Mouse (Mus musculus): ENCODE measurements around the gene Cplx3.
A peak's percentile ranks its signal among the peaks of the same experiment; 100 is the strongest.

The Cplx3 gene

DNA sequence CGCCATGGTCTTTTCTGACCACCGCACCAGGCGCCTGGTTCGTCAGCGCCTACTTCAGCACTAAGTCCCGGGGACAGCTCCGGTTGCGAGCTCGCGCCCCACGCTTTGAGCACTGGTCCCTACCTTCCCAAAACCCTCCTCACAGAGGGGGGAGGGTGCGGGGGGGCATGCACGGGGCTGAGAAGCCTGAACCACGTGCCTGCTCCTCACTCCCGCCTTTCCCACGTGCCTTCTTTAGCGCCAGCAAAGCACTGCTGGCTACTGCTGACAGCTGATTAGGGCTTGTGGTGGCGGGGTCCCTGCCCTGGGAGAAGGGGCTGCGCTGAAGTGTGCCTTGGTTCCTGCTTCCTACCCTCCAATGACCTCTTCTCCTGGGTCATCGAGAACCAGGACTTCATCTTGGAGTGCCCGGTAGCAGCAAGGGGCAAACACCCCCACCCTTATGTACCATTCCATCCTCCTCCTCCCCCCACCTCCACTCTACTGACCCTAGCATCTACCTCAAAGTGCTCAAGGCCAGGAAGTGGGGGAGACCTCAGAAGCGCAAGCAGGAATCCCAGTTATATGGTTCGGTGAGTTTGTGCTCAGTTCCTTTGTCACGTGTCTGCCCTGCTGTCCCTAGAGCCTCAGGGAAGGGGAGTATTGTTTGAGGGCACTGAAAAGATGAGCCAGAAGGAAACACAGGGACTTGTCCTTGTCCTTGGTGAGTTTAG, at the start of gene Cplx3:
TSS of gene Cplx3 (minus strand) at position 143 of the 713 bp plus-strand sequence.
- DNase-seq, result peak; percentile 87 to 90

DNA sequence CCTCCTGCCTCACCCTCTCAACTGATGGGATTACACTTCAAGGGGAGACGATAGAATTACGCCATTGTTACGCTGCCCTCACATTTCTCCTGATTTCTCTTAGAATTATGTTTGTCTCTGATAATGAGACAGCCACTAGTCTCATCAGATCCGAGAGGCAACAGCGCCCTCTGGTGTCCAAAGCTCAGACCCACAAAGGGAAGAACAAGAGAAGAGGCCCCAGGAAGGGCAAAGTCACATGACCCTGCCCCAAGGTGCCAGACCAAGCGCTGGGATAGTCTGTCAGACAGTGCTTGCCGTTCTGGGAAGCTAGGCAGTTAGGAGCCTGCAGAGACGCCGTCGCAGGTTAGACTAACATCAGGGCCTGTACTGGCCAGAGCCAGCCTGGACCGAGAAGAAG, 49.7 kb upstream of the Cplx3 start:
- DNase-seq, result peak; percentile 96 to 98

DNA sequence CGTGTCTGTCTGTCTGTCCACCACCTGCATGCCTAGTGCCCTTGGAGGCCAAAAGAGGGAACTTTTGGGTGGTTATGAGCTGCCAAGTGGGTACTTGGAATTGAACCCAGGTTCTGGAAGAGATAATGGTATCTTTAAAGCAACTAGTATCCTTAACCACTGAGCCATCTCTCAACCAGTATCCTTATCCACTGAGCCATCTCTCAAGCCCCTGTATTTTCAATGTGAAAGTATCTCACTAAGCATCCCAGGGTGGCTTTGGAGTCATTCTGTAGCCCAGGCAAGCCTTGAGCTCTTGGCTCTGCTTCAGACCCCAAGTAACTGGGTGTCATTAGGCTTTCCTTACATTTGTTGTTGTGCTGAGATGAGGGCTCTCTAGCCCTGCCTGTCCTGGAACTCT, 48.9 kb upstream of the Cplx3 start:
- no peak for DNase-seq

DNA sequence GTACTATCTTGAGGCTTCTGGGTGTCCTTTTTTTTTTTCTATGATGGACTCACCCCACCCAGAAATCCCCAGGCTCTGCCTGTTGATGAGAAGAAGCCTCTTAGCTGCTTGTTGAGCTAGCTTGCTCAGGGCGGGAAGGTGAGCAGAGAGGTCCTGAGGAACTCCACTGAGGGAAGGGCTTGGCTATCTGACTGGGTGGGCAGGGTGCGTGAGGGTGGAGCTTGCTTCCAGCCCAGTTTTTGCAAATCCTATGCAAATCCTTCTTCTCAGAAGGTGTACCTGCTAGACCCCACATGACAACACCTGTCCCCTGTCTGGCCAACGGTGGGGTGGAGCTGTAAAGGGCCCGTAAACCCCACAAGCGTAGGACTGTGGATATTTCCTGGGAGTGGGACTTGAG, 47.2 kb upstream of the Cplx3 start, which contains the start of gene Csk:
TSS of gene Csk (minus strand) at position 349 of the 400 bp plus-strand sequence.
- no peak for DNase-seq

DNA sequence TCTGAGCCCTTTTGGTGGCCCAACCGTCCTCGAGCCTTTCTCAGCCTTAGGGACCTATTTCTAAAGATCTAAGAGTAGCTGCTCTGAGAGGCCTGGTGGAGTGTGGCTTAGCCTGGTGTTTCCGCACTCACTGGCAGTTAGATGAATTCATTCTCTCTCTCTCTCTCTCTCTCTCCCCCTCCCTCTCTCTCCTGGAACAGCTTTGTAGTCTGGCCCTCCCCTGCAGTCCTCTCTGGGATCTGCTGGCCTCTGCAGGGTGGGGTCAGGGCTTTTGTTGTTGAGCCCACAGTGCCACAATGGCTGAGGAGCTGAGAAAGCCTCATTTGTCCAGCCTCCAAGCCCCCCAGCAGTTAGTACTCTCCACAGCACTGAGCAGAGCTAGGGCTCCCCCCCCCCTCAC, 46.8 kb upstream of the Cplx3 start:
- DNase-seq, result no peak

DNA sequence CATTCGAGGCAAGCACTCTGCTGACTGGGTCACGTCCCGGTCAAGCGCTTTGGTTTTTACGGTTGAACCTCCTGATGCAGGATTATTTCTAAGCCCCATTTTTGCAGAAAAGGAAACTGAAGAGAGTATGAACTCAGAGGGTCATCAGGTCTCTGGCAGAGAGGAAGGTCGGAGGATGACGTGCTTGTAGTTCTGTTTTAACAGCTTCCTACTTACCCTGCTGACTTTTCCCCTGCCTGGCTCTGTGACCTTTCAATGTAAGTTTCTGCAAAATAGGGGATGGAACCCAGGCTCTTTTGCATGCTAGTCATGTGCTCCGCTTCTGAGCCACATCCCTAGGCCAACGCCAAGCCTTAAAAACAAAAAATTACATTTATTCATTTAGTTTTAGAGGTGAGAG, 46.3 kb upstream of the Cplx3 start:
- no peak for DNase-seq

DNA sequence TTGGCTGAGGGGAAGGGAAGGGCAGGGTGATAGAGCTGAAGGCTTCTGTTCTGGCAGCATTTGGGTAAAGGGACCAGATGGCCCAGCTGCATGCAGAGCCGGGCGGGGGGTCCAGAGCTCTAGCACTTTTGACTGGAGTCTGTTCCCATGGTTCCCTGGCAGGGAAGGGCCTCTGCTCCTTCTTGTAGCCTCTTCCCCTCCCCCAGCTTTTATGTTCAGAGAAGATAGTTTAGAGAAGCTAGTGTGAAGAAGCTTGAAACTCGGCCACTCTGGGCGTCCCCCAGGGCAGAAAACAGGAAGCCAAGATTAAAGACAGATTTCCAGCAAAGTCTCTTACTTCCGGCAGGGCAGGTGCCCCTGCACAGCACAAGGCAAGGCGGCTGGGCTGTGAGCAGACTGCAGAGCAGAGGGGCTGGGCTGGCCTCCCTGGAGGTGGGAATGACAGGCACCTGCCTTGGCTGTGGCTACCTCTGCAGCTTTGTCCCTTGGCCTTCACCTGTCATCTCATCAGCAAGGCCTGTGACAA, 44.8 kb upstream of the Cplx3 start:
- DNase-seq, result peak in 1 of 2 experiments; percentile 20

DNA sequence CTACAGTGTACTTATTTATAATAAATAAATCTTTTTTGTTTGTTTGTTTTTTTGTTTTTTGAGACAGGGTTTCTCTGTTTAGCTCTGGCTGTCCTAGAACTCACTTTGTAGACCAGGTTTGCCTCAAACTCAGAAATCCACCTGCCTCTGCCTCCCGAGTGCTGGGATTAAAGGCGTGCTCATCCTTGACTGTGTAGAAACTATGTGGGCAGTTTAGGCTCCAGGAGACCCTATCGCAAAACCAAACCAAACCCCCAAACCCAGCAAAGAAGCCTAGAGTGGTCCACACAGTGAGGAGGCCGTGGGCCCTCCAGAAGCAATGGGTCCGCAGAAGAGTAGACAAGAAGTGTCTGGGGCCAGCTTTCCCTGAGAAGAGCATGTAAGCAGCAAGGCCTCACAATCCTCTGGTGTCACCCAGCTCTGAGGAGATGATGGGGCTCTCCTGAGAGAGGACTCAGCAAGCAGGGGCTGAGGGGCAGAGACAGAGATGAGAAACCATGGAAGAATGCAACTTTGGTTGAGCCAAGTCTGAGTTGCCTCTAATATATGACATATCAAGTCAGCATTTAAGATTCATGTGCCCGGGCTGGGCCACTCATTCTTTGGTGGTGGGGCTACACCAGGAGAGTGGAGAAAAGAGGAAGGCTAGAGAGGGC, 44.2 kb upstream of the Cplx3 start:
- no peak for DNase-seq

DNA sequence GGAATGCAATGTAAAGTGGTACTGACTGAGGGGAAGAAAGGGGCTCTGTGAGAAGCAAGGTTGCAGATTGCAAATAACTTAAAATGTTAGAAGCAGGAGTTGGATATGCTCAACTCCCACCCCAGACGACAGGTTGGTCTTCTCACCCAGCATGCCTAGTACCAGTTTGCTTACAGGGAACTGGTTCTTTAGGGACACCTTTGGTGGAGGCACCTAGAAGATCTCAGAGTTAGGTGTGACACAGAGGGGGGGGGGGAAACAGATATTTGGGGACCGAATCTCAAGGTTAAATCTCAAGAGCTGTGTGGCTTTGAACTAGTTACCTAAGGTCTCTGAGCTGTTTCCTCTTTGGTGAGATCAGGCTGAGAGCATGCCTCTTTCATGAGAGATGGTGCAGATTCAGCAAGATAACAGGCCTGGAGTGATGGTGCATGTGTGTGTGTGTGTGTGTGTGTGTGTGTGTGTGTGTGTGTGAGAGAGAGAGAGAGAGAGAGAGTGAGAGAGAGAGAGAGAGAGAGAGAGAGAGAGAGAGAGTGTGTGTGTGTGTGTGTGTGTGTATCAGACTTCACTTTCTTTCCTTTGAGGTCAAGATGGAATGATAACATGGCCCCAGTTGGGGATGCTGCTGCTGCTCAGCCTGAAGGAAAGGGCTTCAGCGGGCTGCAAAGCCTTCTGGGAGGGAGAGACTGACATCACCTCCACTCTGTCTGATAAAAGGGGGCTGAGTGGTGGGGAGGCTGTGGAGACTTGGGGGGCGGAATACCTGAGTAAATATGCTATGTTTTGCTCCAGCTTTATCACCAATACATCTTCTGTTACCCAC, 41.4 kb upstream of the Cplx3 start:
- no peak for DNase-seq

DNA sequence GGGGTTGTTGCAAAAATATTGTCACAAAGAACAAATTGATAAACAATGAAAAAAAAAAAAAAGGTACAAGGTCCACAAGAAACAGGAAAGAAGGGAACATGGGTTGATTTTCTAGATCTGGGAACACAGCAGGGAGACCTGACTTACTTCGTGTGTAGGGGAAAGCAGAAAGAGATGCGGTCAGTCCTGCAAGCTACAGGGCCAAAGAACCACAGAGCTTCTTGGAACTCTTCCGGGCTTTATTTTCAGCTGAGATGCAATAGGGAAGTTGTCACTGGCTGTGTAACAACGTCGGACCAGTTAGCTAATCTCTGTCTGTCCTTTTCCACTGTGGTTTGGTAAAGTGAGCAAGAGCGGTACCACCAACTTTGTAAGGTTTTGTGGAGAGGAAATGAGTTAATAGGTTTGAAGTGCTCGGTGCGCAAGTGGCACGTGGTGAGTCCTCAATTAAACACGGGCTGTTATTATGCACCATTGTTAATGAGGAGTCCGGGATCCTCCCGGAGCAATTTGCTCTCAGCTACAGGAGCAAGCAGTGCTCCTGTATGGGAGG, 40.5 kb upstream of the Cplx3 start:
- no peak for DNase-seq

DNA sequence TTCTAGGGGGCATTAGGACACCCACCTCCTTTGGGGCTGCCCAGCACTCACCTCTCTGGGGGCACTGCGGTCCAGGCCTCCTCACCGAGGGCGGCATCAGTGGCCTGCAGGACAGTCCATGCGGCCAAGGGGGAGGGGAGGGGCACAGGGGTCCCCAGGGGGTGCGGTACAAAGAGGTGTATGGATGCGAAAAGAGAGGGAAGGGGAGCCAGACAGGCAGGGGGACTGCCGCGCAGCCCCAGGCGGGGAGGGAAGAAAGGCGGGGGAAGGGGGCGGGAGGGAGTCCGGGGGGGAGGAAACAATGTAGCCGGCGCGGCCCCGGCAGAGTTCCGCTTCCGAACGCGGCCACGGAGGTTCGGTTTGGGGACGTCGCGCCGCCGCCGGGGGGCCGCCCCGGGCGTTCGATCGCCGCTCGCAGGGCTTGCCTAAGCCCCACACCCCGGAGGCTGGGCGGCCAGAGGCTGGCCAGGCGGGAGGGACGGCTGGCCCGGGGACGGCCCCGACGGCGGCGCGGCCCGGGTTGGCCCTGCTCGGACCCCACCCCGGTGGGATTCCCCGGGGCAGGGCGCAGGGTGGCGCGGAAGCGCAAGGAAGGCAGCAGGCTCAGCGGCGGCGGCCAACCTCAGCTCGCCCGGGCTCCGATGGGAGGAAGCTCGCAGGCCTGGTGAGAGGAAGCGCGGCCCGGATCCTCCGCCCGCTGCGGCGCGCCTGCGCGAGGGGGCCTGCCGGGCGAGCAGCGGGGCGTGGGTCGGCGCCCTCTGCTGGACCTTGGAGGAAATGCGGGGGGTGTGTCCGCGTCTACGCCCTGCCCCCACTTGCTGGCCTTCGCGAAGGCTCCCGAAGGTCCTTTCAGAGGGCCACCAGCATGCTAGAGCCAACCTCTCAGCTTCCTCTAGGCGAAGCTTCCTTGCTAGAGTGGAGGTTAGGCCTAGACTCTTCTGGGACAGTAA, 39.1 kb upstream of the Cplx3 start:
- DNase-seq, result peak; percentile 96

DNA sequence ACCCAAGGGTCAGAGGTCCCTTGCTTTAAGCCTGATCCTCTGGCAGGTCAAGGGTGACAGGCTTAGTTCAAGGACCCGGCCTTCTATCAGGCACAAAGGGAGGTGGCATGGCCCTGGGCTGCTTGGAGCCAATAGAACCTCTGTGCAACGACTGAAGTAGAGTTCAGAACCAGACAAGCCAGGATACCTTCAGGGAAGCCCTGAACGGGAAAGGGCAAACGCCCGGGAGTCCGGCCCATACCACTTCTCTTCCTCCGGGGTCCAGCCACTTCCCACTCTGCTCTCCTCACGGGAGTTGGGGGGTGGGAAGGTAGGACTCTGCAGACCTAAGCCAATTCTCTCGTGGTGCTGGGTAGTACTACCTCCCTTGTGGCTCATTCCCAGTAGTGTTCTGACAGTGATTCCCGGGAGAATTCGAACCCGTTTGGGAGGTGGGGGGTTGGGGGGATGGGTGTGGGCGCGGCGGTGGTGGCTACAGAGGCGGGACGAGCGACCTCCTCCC, 38.4 kb upstream of the Cplx3 start:
- DNase-seq, result no peak

DNA sequence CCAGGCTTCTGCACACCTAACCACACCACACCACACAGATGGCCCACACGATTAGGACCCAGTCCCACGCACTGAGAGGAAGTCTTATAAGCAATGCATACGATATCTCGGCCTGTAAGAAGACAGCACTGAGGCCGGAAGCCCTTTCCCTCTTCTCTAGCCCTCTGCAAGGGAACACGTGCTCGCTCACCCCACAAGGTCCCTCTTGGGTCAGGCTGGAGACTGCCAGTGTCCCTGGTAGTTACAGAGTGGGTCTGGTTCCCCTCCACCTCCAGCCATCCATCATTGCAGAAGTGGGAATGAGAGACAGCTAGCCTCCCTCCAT, 37.7 kb upstream of the Cplx3 start:
- DNase-seq, result peak in 1 of 2 experiments; percentile 38

DNA sequence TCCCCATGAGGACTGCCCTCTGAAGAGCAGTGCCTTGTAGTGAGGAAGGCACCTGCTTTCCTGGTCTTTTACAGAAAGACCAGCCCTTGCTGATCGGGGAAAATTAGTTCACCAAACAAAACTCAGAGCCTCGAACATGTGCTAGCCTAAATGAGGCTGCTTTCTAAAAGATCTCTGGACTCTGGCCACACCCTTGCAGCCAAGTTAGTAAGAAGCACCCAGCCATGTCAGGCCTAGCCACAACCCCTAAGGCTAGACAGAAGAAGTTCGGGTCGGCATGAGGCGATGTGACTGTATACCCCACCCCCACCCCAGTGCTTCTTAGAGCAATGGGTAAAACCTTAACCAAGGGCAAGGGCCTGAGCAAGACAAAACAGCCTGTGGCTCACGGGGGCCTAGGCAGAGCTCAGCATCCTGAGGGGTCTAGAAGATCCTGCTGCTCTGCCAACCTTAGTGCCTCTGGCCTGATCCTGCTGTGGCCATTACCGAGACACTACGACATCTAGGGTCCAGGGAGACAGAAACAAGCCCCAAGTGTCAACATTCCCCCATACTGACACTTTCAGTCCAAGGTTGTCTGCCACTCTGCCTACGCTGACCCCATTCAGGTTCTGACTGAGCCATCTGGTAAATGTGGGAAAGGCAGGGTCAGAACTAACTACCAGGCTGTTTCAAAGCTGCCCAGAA, 37.2 kb upstream of the Cplx3 start:
- DNase-seq, result peak in 1 of 2 experiments; percentile 39

DNA sequence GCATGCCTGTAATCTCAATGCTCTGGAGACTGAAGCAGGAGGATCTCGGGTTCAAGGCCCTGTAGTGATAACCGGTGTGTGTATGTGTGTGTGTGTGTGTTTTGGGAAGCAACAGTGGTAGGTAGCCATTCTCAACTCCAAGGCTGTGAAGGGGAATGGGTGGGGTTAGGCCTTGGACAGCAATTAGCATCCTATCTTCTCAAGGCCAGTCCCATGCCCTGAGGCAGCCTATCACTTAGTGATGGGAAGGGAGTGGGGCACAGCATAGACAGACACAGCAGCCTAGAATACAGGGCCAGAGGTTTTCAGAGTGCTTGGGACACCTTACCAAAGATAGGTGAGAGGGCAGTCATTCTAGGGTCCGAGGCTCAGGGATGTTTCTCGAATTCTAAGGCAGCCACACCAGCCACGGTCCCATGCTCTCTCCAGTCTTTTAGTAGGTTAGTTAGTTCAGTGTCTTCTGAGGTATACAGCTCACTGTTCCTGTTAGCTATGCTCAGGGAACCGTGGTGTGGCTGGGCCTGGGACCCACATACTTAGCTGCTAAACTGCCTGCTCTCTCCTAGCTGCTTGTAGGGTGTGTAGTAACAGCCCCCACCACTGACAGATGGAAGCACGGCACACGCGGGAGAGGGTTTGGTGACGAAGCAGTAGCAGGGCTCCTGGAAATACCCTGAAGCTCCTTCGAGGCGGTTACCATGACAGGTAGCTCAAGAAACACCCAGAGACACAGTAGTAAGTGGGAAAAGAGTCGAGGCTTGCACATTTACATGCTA, 35.9 kb upstream of the Cplx3 start:
- DNase-seq, result no peak

DNA sequence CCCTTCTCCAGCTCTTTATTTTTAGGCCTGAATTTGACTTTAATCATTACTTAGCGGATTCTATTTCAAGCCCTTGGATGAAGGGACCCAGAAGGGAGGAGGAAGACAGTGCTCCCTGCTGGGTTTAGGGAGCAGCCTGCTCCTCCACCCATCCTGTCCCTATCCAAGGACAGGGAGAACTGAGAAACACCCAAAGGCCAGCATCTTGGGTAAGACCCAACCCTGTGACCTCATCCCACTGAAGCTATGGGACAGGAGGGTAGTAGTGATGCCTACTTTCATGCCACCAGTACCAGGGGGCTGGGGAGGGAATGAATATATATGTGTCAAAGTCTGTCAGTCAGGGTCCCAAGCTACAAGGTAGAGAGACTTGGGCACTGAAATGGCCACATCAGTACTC, 34.9 kb upstream of the Cplx3 start:
- DNase-seq, result no peak

DNA sequence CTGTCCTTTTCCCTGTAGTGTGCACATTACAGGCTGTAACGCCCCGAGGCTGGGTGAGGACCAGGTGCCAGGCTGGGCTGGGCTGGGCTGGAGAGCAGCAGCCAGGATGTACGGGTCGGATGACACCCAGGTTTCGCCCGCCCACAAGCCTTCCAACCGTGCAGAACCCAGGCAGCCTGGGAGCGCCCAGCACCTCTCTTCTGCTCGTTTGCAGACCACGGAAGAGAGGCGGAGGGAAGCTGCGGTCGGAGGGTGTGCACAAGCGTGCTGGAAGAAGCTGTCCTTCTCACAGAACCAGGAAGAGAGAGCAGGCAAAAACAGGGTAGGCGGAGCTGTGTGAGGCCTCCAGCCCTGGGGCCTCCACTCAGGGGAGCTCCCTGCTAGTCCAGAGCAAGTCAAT, 34.3 kb upstream of the Cplx3 start:
- peak; percentile 71 to 79 for DNase-seq

DNA sequence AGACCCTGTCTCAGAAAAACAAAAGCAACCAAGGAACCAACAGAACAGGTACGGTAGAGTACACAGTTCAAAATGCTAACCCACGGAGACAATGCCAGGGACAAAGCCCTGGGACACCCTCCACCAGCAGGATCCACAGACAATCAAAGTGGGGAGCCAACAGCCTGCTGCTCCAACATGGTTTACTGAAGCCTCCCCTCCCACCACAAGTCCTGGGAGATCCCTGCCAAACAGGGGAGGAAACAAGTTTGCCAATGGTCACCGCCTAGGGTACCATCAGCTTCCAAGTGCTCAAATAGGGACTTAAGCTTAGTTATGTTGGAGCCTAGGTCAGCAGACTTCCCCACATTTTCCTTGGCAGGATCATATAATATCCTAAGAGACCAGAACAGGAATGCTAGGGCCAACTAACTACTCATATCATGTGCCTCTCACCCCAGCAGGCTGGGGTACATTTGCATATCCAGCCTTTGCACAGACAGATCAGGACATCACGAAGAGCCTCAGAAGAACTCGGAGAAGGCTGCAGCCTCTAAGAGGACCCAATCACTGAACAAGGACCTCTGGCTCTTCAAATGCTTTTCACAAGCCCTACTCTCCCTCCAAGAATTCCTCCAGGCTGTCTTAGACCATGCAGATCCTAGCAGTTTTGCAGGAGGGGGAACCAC, 33.7 kb upstream of the Cplx3 start:
- no peak for DNase-seq

DNA sequence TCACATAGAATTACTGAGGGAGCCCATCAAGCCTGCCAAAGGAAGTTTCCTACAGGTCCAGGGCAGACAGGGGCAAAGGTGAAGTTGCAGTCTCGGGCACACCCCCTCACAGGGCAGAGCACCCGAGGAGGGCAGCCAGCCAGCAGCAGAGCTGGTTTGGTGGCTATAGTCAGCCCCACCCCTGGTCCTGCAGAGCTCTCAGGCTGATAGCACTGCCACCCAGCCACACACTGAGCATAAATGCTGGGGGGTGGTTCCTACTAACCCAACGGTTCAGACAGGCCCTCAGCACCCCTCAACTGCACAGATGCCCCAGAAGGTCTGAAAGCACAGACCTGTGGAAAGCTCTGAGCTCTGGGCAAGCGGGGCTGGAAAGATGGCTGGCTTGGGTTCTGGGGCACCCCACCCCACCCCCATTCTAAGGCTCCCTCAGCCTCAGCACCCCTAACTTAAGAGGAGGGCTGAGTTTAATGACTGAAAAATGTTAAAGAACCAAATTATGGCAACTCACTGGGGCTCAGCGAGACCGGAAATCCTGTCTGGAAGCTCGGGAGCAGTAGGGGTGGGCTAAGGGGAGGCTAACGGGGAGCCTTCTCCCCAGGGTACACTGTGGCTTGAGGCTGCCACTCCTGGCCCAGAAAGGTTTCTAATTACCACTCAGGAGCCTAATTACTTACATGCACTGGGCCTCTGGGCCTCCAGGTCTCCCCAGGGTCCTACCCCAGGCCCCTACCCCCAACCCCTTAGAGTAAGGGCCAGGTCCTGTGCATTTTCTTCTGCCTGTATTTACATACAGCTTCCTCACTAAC, 32.8 kb upstream of the Cplx3 start:
- DNase-seq, result peak; percentile 66 to 75

Measured in kidney, postnatal 4 days (tissue).